Mouse (Mus musculus): ENCODE results near the gene Hdac9.

Hdac9 gene

DNA sequence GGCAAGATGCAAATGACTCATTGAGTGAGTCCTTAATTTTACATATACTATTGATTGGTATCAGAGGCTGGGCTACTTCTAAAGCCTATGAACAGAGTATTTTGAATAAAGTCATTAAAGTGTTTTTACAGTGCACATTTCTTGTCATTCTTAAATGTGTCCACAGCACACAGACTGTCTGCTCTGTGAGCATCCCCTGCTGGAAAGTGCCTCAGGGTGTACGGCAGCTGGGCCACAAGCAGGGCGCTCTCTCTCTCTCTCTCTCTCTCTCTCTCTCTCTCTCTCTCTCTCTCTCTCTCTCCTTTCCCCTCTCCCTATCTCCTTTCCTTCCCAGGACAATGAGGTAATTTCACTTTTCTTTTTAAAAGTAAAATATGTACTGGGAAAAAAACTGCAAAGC, 569.4 kb downstream of the Hdac9 start:
- no peak for DNase-seq (ENCODE audit: low read depth)

DNA sequence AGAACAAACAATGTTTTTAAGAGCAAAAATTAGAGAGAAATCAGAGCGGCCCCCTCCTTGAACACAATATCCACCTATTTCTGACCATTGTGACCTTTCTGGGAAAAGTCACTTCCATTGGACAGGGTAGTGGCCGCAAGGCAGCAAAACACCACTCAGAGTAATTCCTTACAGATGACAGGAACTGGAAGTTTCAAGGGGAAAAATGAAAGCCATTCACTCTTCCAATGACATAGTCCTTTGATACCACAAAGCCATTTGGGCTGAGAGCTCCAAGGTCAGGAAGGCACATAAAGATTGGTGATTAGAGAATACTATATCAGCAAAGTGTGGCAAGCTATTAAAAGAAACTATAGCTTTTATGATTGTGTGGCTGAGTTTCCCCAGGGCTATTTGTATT, 574.1 kb downstream of the Hdac9 start:
- DNase-seq (ENCODE audit: low read depth) = no peak

- DNase-seq (ENCODE audit: low read depth) = no peak
Observed at GRCm38 (mm10) chr12:34338886-34339285, 578.0 kb downstream of the Hdac9 start.

DNA sequence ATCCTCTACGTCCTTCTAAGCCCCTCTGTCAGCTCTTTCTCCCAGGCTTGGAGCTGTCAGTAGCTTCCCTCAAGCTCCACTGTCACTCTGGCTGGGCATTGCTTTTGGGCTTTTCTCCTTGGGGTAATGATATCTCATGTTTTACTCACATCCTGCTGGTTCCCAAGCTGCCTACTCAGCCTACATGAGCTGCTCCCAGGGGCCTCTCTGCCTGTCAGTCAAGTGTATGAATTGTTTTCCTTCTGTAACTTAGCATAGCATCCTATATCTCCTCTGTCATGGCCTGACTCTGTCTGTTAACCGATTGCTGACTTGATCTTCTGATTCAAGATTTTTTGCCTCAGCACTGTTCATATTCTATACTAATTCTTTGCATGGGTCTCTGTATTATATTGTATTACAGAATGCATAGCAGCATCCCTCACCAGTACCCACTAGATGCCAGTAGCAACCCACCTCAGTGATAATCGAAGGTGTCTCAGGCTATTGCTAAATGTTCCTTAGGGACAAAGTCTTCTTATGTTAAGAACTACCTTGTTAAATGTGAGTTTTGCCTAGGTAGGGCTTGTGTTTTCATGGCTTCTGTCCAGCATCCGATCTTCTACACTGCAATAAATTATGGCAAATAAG, 582.3 kb downstream of the Hdac9 start:
- DNase-seq (ENCODE audit: low read depth) = no peak

DNA sequence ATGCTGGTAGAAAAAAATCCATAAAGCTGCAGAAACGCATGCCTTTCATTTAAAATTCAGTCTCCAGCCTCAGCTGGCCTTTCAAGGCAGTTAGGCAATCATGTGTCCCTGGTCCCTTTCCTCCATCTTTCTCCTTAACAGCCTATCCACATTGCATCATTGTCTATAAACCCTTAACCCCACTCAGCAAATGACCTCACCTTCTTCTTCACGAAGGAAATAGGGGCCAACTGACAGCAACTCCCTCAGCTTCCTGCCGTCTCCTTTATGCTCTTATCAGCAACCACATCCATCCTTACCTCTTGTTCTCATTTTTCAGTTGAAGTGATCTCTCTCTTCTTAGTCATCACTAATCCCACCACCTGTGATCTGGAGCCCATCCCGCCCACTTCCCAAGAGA, 584.0 kb downstream of the Hdac9 start:
- no peak for DNase-seq (ENCODE audit: low read depth)

- DNase-seq (ENCODE audit: low read depth) = no peak
Observed at GRCm38 (mm10) chr12:34327111-34327510, 589.8 kb downstream of the Hdac9 start.

GRCm38 (mm10) chr12:34312113-34312719, 604.7 kb downstream of the Hdac9 start:
- DNase-seq (ENCODE audit: low read depth) = no peak

- DNase-seq (ENCODE audit: low read depth) = no peak
Observed at GRCm38 (mm10) chr12:34305453-34305852, 611.4 kb downstream of the Hdac9 start.

- DNase-seq (ENCODE audit: low read depth) = no peak
Observed at GRCm38 (mm10) chr12:34292346-34292745, 624.5 kb downstream of the Hdac9 start.

- DNase-seq (ENCODE audit: low read depth) = no peak
Observed at GRCm38 (mm10) chr12:34287218-34287617, 629.7 kb downstream of the Hdac9 start.

DNA sequence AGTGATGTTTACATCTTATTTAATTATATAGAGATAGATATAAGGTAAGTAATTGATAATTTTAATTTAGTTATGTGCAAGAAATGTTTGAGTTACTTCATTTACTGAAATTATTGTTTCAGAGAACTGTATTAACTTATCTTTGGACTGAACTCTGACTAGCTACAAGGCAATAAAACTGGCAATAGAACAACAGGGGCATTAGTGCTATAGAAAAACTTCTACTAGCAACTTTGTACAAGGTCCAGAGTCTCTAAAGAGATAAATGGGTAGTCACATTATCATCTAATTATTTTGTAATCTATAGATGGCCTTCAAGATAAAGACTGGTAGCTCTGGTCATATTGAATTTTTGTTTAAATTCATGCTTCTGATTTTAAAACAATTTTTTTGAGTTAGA, 632.0 kb downstream of the Hdac9 start:
- DNase-seq (ENCODE audit: low read depth) = no peak

DNA sequence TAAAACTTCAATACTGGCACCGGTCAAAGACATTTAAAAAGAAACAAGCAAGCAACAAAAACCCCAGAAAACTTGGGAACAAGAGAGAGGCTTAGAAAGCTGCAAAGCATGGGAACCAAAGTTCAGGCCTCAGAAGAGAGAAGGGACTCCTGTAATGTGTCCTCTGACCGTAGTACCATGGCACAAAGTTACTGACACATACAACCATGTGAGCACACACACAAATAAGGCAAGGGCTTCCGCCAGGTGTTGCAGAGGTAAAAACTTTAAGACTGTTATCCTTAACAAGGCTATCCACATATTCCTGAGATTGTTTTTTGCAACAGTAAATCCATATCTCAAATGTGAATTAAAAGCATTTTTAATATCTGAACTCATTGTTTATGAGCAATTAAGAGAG, 632.5 kb downstream of the Hdac9 start:
- no peak for DNase-seq (ENCODE audit: low read depth)

GRCm38 (mm10) chr12:34278822-34279221, 638.1 kb downstream of the Hdac9 start:
- no peak for DNase-seq (ENCODE audit: low read depth)

DNA sequence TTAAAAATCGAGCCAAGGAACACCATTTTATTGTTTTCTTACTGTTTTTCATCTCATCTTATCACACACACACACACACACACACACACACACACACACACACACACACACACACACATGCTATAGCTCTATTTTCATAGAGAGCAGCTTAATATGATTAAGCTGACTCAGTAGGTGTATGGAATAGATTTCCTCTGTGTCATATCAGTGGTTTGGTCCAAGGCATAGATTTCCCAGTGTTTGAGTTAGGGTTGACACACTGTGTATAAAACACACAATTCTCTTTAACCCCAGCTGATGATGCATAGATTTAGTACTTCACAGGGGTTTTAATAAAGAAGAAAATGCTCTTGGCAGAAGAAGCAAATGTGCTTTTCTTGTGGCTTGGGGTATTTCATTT, 643.1 kb downstream of the Hdac9 start:
- no peak for DNase-seq (ENCODE audit: low read depth)

DNA sequence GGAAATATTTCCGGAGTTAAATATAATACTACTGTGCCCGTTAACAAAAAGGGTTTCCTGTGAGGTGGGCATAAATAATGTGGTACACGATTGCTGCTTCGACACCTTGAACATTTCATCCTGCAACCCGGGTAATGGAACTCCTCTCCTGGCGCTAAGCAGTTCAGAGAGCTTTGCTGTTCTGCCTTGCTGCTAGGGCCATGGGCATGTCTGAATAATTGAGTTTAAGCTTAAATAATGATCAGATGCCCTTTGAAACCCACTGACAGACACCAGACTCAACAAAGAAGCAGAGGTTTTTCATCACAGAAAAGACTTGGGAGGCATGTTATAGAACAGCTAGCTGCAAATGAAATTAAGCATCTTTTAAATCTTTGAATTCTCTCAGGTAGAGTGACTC, 646.8 kb downstream of the Hdac9 start:
- DNase-seq (ENCODE audit: low read depth) = no peak

- no peak for DNase-seq (ENCODE audit: low read depth)
Observed at GRCm38 (mm10) chr12:34269472-34270040, 647.3 kb downstream of the Hdac9 start.

- DNase-seq (ENCODE audit: low read depth) = no peak
Observed at GRCm38 (mm10) chr12:34259651-34260050, 657.2 kb downstream of the Hdac9 start.

DNA sequence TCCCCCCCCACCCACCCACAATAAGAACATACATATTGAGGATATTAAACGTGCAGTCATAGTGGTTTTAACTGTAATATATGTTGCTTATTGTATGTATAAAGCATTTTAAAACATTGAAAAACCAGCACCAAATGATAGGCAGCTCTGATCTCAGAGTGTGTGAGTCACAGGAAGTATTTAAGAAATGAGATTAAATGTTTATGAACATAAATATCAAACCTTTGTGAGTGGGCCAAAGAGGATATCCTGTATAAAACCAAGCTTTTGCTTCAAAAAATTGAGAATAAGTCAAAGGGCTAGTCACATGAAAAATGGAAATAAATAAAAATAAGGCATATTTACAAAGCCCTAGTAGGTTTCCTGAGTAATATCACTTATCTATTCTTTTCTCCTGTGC, 667.7 kb downstream of the Hdac9 start:
- no peak for DNase-seq (ENCODE audit: low read depth)

- no peak for DNase-seq (ENCODE audit: low read depth)
Observed at GRCm38 (mm10) chr12:34248193-34249121, 668.4 kb downstream of the Hdac9 start.

DNA sequence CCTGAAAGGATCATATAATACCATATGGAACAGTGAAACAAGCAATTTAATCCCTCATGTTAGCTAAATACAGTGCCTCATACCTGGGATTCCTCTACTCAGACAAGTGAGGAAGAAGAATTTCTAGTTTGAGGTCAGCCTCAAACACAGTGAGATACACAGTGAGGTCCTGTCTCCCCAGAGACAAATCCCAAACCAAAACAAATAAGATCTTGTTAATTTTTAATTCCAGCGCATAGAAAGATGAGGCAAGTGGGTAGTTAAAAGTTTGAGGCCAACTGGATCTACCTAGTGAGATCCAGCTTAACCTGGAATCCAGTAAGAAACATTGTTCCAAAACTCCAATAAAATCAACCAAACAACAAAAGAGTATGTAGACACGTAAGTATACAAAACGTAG, 678.1 kb downstream of the Hdac9 start:
- no peak for DNase-seq (ENCODE audit: low read depth)

- no peak for DNase-seq (ENCODE audit: low read depth)
Observed at GRCm38 (mm10) chr12:34231621-34232150, 685.2 kb downstream of the Hdac9 start.

GRCm38 (mm10) chr12:34224505-34224904, 692.4 kb downstream of the Hdac9 start:
- DNase-seq (ENCODE audit: low read depth) = peak; percentile 56
